Mouse (Mus musculus): ENCODE measurements around the gene Tmem109. TPM values are rescaled to one million over a fixed set of nuclear protein-coding genes. Genes with fewer than 3 reads are reported as not detected.

Tmem109 gene
- polyA plus RNA-seq, 1 experiment from 2014 or later = 94.5 TPM

- Histone ChIP-seq H3K27me3 (ENCODE audit: control insufficient read depth, insufficient read depth, low read length) (no peaks in the 10 kb centered on the region), H3K9ac (ENCODE audit: low read length) (no peak within 1 kb of the TSS), H3K4me1 (ENCODE audit: control insufficient read depth in 2 of 2, insufficient read depth in 2 of 2, low read length in 2 of 2) (peaks cover 2 to 3% of the 10 kb centered on the region in 2 experiments; a peak in 1 of 4 replicates), H3K4me3 (ENCODE audit: control insufficient read depth in 1 of 2, insufficient read depth in 1 of 2, low read depth in 1 of 2, low read length in 2 of 2) (no peak within 1 kb of the TSS), H3K36me3 (ENCODE audit: control insufficient read depth, insufficient read depth, low read length) (no peaks in the 10 kb centered on the region), H3K4me2 (ENCODE audit: low read length) (no peak within 1 kb of the TSS), H3K27ac (replicated peaks in 1 of 2; ENCODE audit: control insufficient read depth in 1 of 2, insufficient read depth in 1 of 2, low read depth in 2 of 2, low read length in 2 of 2) (no peak within 1 kb of the TSS), H3K9me3 (ENCODE audit: control insufficient read depth, low read length) (no peaks in the 10 kb centered on the region)
- WGBS = 76% methylated on average over 15 of the region's 15 CpGs
- no peak for ATAC-seq (ENCODE audit: insufficient number of reproducible peaks, insufficient read depth, low FRiP score, low read depth)
Observed at GRCm38 (mm10) chr19:10839010-10839892, 42.5 kb downstream of the Tmem109 start, which contains the start of gene Slc15a3. TSS of gene Slc15a3 (plus strand) at chr19:10839727.

- H3K4me3 ChIP-seq (ENCODE audit: control insufficient read depth in 1 of 2, insufficient read depth in 1 of 2, low read depth in 1 of 2, low read length in 2 of 2) = no peak overlapping the region
- no peaks in the 10 kb centered on the region for H3K36me3 ChIP-seq (ENCODE audit: control insufficient read depth, insufficient read depth, low read length)
- no peak for ATAC-seq (ENCODE audit: insufficient number of reproducible peaks, insufficient read depth, low FRiP score, low read depth)
- H3K27ac ChIP-seq (replicated peaks in 1 of 2; ENCODE audit: control insufficient read depth in 1 of 2, insufficient read depth in 1 of 2, low read depth in 2 of 2, low read length in 2 of 2) = no peak overlapping the region
- H3K9ac ChIP-seq (ENCODE audit: low read length) = no peak overlapping the region
- 37% methylated on average over 3 of the region's 3 CpGs for WGBS
- H3K4me2 ChIP-seq (ENCODE audit: low read length) = no peak overlapping the region
- H3K4me1 ChIP-seq (ENCODE audit: control insufficient read depth in 2 of 2, insufficient read depth in 2 of 2, low read length in 2 of 2) = peaks cover 2 to 5% of the 10 kb centered on the region in 2 experiments; a peak in 3 of 4 replicates
- H3K9me3 ChIP-seq (ENCODE audit: control insufficient read depth, low read length) = no peaks in the 10 kb centered on the region
- no peaks in the 10 kb centered on the region for H3K27me3 ChIP-seq (ENCODE audit: control insufficient read depth, insufficient read depth, low read length)
Observed at GRCm38 (mm10) chr19:10835671-10836070, 46.1 kb downstream of the Tmem109 start.

GRCm38 (mm10) chr19:10833611-10834010 is 48.2 kb downstream of the Tmem109 start:
- Histone ChIP-seq H3K9ac (ENCODE audit: low read length) (no peak overlapping the region), H3K4me3 (ENCODE audit: control insufficient read depth in 1 of 2, insufficient read depth in 1 of 2, low read depth in 1 of 2, low read length in 2 of 2) (no peak overlapping the region), H3K4me2 (ENCODE audit: low read length) (no peak overlapping the region), H3K4me1 (ENCODE audit: control insufficient read depth in 2 of 2, insufficient read depth in 2 of 2, low read length in 2 of 2) (peaks cover 2 to 5% of the 10 kb centered on the region in 2 experiments; a peak in 3 of 4 replicates), H3K9me3 (ENCODE audit: control insufficient read depth, low read length) (no peaks in the 10 kb centered on the region), H3K36me3 (ENCODE audit: control insufficient read depth, insufficient read depth, low read length) (no peaks in the 10 kb centered on the region), H3K27ac (replicated peaks in 1 of 2; ENCODE audit: control insufficient read depth in 1 of 2, insufficient read depth in 1 of 2, low read depth in 2 of 2, low read length in 2 of 2) (no peak overlapping the region), H3K27me3 (ENCODE audit: control insufficient read depth, insufficient read depth, low read length) (no peaks in the 10 kb centered on the region)
- ATAC-seq (ENCODE audit: insufficient number of reproducible peaks, insufficient read depth, low FRiP score, low read depth) = no peak
- WGBS = 74% methylated on average over 3 of the region's 3 CpGs

GRCm38 (mm10) chr19:10832030-10832429 is 49.8 kb downstream of the Tmem109 start:
- Histone ChIP-seq H3K4me1 (ENCODE audit: control insufficient read depth in 2 of 2, insufficient read depth in 2 of 2, low read length in 2 of 2) (peaks cover 2 to 5% of the 10 kb centered on the region in 2 experiments; a peak in 3 of 4 replicates), H3K9me3 (ENCODE audit: control insufficient read depth, low read length) (no peaks in the 10 kb centered on the region), H3K27ac (replicated peaks in 1 of 2; ENCODE audit: control insufficient read depth in 1 of 2, insufficient read depth in 1 of 2, low read depth in 2 of 2, low read length in 2 of 2) (no peak overlapping the region), H3K27me3 (ENCODE audit: control insufficient read depth, insufficient read depth, low read length) (no peaks in the 10 kb centered on the region), H3K4me3 (ENCODE audit: control insufficient read depth in 1 of 2, insufficient read depth in 1 of 2, low read depth in 1 of 2, low read length in 2 of 2) (no peak overlapping the region), H3K9ac (ENCODE audit: low read length) (no peak overlapping the region), H3K4me2 (ENCODE audit: low read length) (no peak overlapping the region), H3K36me3 (ENCODE audit: control insufficient read depth, insufficient read depth, low read length) (no peaks in the 10 kb centered on the region)
- 42% methylated on average over 3 of the region's 3 CpGs for WGBS
- ATAC-seq (ENCODE audit: insufficient number of reproducible peaks, insufficient read depth, low FRiP score, low read depth) = no peak

GRCm38 (mm10) chr19:10831424-10831823 is 50.4 kb downstream of the Tmem109 start:
- no peak overlapping the region for H3K4me3 ChIP-seq (ENCODE audit: control insufficient read depth in 1 of 2, insufficient read depth in 1 of 2, low read depth in 1 of 2, low read length in 2 of 2)
- no peaks in the 10 kb centered on the region for H3K36me3 ChIP-seq (ENCODE audit: control insufficient read depth, insufficient read depth, low read length)
- no peak overlapping the region for H3K4me2 ChIP-seq (ENCODE audit: low read length)
- no peaks in the 10 kb centered on the region for H3K9me3 ChIP-seq (ENCODE audit: control insufficient read depth, low read length)
- no peaks in the 10 kb centered on the region for H3K27me3 ChIP-seq (ENCODE audit: control insufficient read depth, insufficient read depth, low read length)
- peaks cover 2 to 5% of the 10 kb centered on the region in 2 experiments; a peak in 3 of 4 replicates for H3K4me1 ChIP-seq (ENCODE audit: control insufficient read depth in 2 of 2, insufficient read depth in 2 of 2, low read length in 2 of 2)
- ATAC-seq (ENCODE audit: insufficient number of reproducible peaks, insufficient read depth, low FRiP score, low read depth) = no peak
- H3K27ac ChIP-seq (replicated peaks in 1 of 2; ENCODE audit: control insufficient read depth in 1 of 2, insufficient read depth in 1 of 2, low read depth in 2 of 2, low read length in 2 of 2) = no peak overlapping the region
- no peak overlapping the region for H3K9ac ChIP-seq (ENCODE audit: low read length)
- 5% methylated on average over 5 of the region's 5 CpGs for WGBS

GRCm38 (mm10) chr19:10829436-10830175 is 52.2 kb downstream of the Tmem109 start, which contains the start of gene Cd6:
TSS of gene Cd6 (minus strand) at chr19:10830058.
- Histone ChIP-seq H3K4me1 (ENCODE audit: control insufficient read depth in 2 of 2, insufficient read depth in 2 of 2, low read length in 2 of 2) (peaks cover 2 to 5% of the 10 kb centered on the region in 2 experiments; a peak in 3 of 4 replicates), H3K9me3 (ENCODE audit: control insufficient read depth, low read length) (no peaks in the 10 kb centered on the region), H3K27me3 (ENCODE audit: control insufficient read depth, insufficient read depth, low read length) (no peaks in the 10 kb centered on the region), H3K9ac (ENCODE audit: low read length) (no peak within 1 kb of the TSS), H3K4me3 (ENCODE audit: control insufficient read depth in 1 of 2, insufficient read depth in 1 of 2, low read depth in 1 of 2, low read length in 2 of 2) (no peak within 1 kb of the TSS), H3K27ac (replicated peaks in 1 of 2; ENCODE audit: control insufficient read depth in 1 of 2, insufficient read depth in 1 of 2, low read depth in 2 of 2, low read length in 2 of 2) (no peak within 1 kb of the TSS), H3K4me2 (ENCODE audit: low read length) (no peak within 1 kb of the TSS), H3K36me3 (ENCODE audit: control insufficient read depth, insufficient read depth, low read length) (no peaks in the 10 kb centered on the region)
- 85% methylated on average over 16 of the region's 16 CpGs for WGBS
- ATAC-seq (ENCODE audit: insufficient number of reproducible peaks, insufficient read depth, low FRiP score, low read depth) = no peak

GRCm38 (mm10) chr19:10828321-10828720 is 53.5 kb downstream of the Tmem109 start:
- no peak overlapping the region for H3K9ac ChIP-seq (ENCODE audit: low read length)
- H3K36me3 ChIP-seq (ENCODE audit: control insufficient read depth, insufficient read depth, low read length) = no peaks in the 10 kb centered on the region
- 81% methylated on average over 5 of the region's 5 CpGs for WGBS
- no peak for ATAC-seq (ENCODE audit: insufficient number of reproducible peaks, insufficient read depth, low FRiP score, low read depth)
- no peaks in the 10 kb centered on the region for H3K9me3 ChIP-seq (ENCODE audit: control insufficient read depth, low read length)
- peaks cover 2 to 5% of the 10 kb centered on the region in 2 experiments; a peak in 3 of 4 replicates for H3K4me1 ChIP-seq (ENCODE audit: control insufficient read depth in 2 of 2, insufficient read depth in 2 of 2, low read length in 2 of 2)
- no peak overlapping the region for H3K27ac ChIP-seq (replicated peaks in 1 of 2; ENCODE audit: control insufficient read depth in 1 of 2, insufficient read depth in 1 of 2, low read depth in 2 of 2, low read length in 2 of 2)
- no peak overlapping the region for H3K4me2 ChIP-seq (ENCODE audit: low read length)
- no peak overlapping the region for H3K4me3 ChIP-seq (ENCODE audit: control insufficient read depth in 1 of 2, insufficient read depth in 1 of 2, low read depth in 1 of 2, low read length in 2 of 2)
- no peaks in the 10 kb centered on the region for H3K27me3 ChIP-seq (ENCODE audit: control insufficient read depth, insufficient read depth, low read length)

Data from heart, embryonic 14.5 days (tissue).